Mouse (Mus musculus) forebrain, embryonic 15.5 days (tissue): ENCODE measurements at regions not wholly inside any gene's neighbourhood (a gene's known extent, or its start where the extent isn't known, plus 50 kb on each side); places are given as distances from the start of the nearest gene placed in this dataset.

ENCODE experiments used
- ATAC-seq: fragments of 200-750 bp; cut with Nextera tagmentation; replicated peaks from 2 replicates; pipeline ENCODE4 v1.8.0; 2017; ENCODE audit warnings: mild to moderate bottlenecking, moderate TSS enrichment, moderate library complexity
- H3K27ac ChIP-seq: fragments of 300-500 bp; sonication (generic); replicated peaks from 2 replicates; pipeline ENCODE4 v1.5.1; 2015; ENCODE audit warnings: mild to moderate bottlenecking, inconsistent platforms
- H3K27me3 ChIP-seq: fragments of 300-500 bp; sonication (generic); 2 replicates; pipeline ENCODE4 v1.6.1; 2015; ENCODE audit warnings: inconsistent platforms
- H3K36me3 ChIP-seq: fragments of 300-500 bp; sonication (generic); 2 replicates; pipeline ENCODE4 v1.6.1; 2015; ENCODE audit warnings: mild to moderate bottlenecking, inconsistent platforms
- H3K4me1 ChIP-seq: fragments of 300-500 bp; sonication (generic); 2 replicates; pipeline ENCODE4 v1.6.1; 2015; ENCODE audit warnings: inconsistent platforms
- H3K4me2 ChIP-seq: fragments of 300-500 bp; sonication (generic); replicated peaks from 2 replicates; pipeline ENCODE4 v1.6.1; 2015; ENCODE audit warnings: mild to moderate bottlenecking, inconsistent platforms
- H3K4me3 ChIP-seq: fragments of 300-500 bp; sonication (generic); 2 replicates; pipeline ENCODE4 v1.5.1; 2015; ENCODE audit warnings: mild to moderate bottlenecking, inconsistent platforms
- H3K9ac ChIP-seq: fragments of 300-500 bp; sonication (generic); replicated peaks from 2 replicates; pipeline ENCODE4 v1.6.1; 2015; ENCODE audit warnings: mild to moderate bottlenecking, inconsistent platforms
- H3K9me3 ChIP-seq: fragments of 300-500 bp; sonication (generic); 2 replicates; pipeline ENCODE4 v1.6.1; 2016; ENCODE audit warnings: inconsistent platforms
- WGBS: fragments of 180-500 bp; shearing (Covaris S2); methylation state at CpG from one replicate; pipeline ENCODE4 v1.1.7; 2015; ENCODE audit warnings: mixed read lengths; 5-methylcytosine and 5-hydroxymethylcytosine counted together

DNA sequence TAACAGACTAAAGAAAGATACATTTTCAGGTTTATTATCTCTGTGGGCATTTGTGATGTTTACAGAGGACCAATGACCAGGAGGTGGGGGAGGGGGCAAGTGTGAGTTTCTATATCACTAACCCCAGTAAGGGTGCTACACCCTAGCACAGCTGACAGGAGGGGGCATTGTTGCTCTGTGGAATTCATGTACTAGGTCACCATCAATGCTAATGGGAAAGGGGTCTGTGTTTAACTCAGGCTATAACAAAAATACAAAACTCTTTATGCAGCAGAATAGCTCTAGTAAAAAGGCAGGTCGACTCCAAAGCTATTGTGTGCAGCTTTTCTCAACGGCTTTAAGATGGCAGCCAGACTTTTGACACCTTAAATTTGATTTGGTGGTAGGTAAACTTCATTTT lies 181.1 kb upstream of the Lrig3 start:
- Histone ChIP-seq H3K4me1 (peaks cover 29% of the 10 kb centered on the region), H3K4me3 (no peak overlapping the region), H3K9me3 (no peaks in the 10 kb centered on the region), H3K27ac (no peak overlapping the region), H3K36me3 (no peaks in the 10 kb centered on the region), H3K4me2 (no peak overlapping the region), H3K9ac (no peak overlapping the region), H3K27me3 (no peaks in the 10 kb centered on the region)
- ATAC-seq = 0 out of 2 replicates have a peak, but pooled peaks have one; percentile 51
- 14% methylated on average over 2 of the region's 2 CpGs for WGBS

DNA sequence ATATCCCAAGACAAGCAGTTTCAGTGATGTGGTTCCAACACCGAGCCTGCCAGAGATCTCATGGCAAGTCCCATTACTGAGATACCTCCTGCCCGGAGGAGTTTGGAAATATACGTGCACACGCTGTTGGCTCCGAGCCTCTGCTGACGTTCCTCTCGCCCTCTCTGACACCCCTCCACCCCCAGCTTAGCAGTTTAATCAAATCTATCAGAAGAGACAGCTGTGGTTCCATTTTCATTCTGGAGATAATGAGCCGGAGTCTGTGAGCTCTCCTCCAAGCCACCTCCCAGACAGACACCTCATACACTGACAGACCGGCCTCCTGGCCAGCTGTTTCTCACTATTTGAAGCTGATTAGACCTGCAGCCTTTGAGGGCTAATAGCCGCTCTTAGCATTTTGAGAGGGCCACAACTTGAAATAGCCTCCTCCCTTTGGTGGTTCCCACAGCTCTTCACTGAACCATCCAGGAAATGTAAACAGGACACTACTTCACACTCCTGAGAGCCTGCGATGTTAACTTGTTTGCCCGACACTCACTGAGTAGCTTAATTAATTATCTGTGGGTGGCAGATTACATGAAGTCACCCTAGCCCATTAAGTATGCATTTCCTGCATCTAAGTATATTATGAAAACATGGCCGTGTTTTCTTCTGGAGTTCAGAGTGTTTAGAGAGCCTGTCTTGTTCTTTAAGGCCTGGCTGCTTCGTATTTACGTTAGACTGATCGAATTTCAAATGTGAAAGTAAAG lies 180.3 kb upstream of the Lrig3 start:
- 10% methylated on average over 16 of the region's 16 CpGs for WGBS
- no peak overlapping the region for H3K4me3 ChIP-seq
- no peak overlapping the region for H3K9ac ChIP-seq
- no peak overlapping the region for H3K27ac ChIP-seq
- ATAC-seq = peak; percentile 30; the same call in 1 of the 2 replicates
- peaks cover 29% of the 10 kb centered on the region for H3K4me1 ChIP-seq
- H3K36me3 ChIP-seq = no peaks in the 10 kb centered on the region
- no peaks in the 10 kb centered on the region for H3K9me3 ChIP-seq
- no peaks in the 10 kb centered on the region for H3K27me3 ChIP-seq
- H3K4me2 ChIP-seq = peak overlapping the region; percentile 70; the same call in 1 of the 2 replicates

DNA sequence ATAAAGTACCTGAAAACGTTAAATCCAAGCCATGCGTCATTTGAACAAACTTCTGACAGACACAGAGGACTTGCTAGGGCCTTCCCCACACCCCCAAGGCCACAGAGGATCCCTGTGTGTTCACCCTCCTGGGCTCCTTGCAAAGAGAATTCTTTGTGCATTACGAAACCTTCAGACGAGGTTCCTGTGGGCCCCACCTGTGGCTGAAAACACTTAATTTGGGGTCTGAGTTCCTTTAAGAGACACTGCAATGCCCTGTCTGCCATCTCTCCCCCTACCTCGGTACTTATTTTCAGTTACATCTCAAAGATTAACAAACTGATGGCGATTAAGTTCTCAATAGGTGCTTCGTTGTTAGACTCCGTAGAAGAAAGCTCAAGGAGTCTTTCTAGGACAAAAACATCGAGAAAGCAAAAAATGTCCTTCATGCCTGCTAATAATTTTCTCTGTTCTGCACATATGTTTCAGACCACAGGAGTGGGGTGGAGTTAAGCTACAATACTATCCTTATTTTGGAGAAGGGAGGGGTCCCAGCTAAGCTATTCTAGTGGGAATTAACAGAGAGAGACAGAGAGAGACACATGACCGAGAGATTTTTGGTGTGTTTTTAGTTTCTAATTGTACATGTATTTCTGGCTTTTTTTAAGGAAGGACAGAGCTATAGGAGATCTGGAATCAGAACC lies 179.6 kb upstream of the Lrig3 start:
- Histone ChIP-seq H3K4me2 (peak overlapping the region; percentile 70), H3K4me1 (peaks cover 29% of the 10 kb centered on the region), H3K36me3 (no peaks in the 10 kb centered on the region), H3K9ac (0 out of 2 replicates have a peak overlapping the region, but pooled peaks have one; percentile 3), H3K27me3 (no peaks in the 10 kb centered on the region), H3K9me3 (no peaks in the 10 kb centered on the region), H3K27ac (no peak overlapping the region), H3K4me3 (peak overlapping the region; percentile 37)
- WGBS = 6% methylated on average over 10 of the region's 10 CpGs
- no peak for ATAC-seq

DNA sequence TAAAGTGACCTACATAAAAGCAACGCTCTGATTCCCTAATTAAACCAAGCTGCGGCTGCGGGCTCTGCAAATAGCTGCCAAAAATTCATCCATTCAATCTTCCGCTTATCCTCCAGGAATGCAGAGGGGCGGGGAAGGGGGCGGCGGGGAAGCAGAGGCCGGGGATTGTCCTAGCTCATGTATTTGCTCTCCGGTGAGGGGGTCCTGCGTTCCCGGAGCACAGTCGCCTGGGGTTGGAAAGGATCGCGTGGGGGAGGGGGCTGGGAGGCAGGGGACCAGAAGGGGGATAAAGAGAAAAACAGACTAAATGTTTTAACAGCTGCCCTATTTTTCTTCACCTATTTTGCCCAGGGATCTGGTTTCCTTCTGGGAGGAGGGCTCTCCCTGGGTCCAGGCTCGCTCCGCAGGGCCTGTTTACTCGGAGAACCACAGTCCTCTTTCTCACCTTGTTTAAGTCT lies 179.1 kb upstream of the Lrig3 start:
- Histone ChIP-seq H3K27ac (no peak overlapping the region), H3K27me3 (no peaks in the 10 kb centered on the region), H3K4me1 (peaks cover 29% of the 10 kb centered on the region), H3K4me3 (peak overlapping the region; percentile 37), H3K4me2 (peak overlapping the region; percentile 70), H3K9me3 (no peaks in the 10 kb centered on the region), H3K9ac (peak overlapping the region; percentile 3; the same call in 1 of the 2 replicates), H3K36me3 (no peaks in the 10 kb centered on the region)
- ATAC-seq = peak; percentile 39
- 0% methylated on average over 17 of the region's 17 CpGs for WGBS

DNA sequence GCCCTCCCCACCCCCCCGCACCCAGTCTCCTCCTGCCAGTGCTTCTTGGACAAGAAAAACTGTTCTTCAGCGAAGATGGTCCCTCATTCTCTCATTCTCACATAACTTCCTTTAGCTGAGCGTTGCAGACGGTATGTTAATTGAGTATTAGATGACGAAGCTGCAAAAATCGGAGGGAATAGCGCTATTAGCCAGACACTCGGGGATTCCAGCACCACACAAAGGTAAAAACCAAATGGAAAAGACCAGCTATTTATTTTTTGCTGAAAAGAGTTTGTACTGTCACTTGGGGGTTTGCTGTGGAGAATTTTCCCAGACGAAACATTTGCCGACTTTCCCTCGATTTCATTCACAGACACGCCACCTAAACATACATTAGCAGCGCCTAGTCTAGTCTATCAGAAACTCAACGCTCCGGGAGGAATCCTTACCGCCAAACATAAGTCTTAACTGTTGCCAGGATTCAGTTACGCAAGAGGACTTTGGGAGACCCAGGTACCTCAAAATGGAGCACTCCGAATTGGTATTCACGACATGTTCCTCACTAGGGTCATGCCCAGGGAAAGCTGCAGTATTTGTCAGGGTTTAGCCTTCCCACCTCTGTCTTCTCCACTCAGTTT lies 178.4 kb upstream of the Lrig3 start:
- Histone ChIP-seq H3K27ac (no peak overlapping the region), H3K9me3 (no peaks in the 10 kb centered on the region), H3K27me3 (no peaks in the 10 kb centered on the region), H3K4me3 (peak overlapping the region; percentile 37), H3K36me3 (no peaks in the 10 kb centered on the region), H3K4me1 (peaks cover 29% of the 10 kb centered on the region), H3K4me2 (peak overlapping the region; percentile 70), H3K9ac (no peak overlapping the region)
- WGBS = 24% methylated on average over 19 of the region's 19 CpGs
- no peak for ATAC-seq

DNA sequence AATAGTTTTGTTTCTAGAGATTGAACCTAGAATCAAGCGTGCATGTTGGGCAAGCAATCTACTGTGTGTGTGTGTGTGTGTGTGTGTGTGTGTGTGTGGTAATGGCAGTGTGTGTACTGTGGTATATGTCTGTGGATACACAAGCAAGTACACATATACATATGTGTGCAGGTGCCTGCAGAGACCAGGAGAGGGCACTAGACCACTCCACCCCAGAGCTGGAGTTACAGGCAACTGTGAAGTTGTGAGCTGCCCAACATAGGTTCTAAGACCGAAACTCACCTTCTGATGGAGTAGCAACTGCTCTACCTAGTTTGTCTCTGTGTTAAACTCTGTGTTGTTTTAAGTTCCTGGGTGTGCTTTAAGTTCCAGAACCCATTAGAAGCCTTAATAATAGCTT lies 177.7 kb upstream of the Lrig3 start:
- no peak overlapping the region for H3K4me3 ChIP-seq
- H3K9ac ChIP-seq = no peak overlapping the region
- peaks cover 29% of the 10 kb centered on the region for H3K4me1 ChIP-seq
- H3K27me3 ChIP-seq = no peaks in the 10 kb centered on the region
- 100% methylated on average over 2 of the region's 2 CpGs for WGBS
- no peaks in the 10 kb centered on the region for H3K9me3 ChIP-seq
- no peaks in the 10 kb centered on the region for H3K36me3 ChIP-seq
- no peak for ATAC-seq
- no peak overlapping the region for H3K4me2 ChIP-seq
- no peak overlapping the region for H3K27ac ChIP-seq

DNA sequence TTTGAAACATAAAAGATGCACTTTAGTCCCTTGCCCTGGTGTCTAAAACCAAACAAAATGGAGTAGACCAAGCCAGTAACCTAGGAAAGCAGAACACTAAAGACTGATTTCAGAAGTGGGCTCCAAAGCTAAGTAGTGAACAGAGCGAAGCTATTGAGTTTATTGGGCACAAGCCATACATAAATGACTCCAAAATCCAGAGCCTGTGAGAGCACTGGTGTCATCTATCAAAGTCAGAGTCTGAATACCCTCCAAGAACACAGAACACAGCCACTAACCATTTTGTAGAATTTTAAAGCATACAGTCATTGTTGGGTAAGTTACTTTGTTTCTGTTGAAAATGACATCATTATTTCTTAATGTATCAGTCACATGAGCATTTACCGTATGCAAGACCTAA lies 175.0 kb upstream of the Lrig3 start:
- H3K9ac ChIP-seq = no peak overlapping the region
- no peak for ATAC-seq
- no peaks in the 10 kb centered on the region for H3K27me3 ChIP-seq
- H3K36me3 ChIP-seq = no peaks in the 10 kb centered on the region
- H3K4me3 ChIP-seq = no peak overlapping the region
- WGBS = 73% methylated on average over 2 of the region's 2 CpGs
- H3K4me1 ChIP-seq = peaks cover 19% of the 10 kb centered on the region
- no peak overlapping the region for H3K4me2 ChIP-seq
- H3K9me3 ChIP-seq = no peaks in the 10 kb centered on the region
- H3K27ac ChIP-seq = no peak overlapping the region

DNA sequence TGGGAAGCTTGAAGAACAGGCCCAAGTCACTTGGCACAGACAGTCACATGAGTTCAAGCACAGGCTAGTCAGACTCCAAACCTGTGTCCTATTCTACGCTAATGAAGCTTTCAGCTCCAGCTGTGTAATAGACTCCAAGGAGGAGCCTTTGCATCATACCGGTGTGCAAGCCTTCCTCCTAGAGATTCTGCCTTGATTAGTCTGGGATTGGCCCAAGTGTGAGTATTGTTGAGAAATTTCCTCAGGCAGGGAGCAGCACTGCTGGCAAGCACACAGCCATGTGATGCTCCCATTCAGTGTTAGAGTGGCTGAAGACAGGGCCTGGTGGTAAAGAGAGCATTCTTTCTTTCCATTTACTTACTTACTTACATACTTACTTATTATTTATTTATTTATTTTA lies 171.5 kb upstream of the Lrig3 start:
- H3K27me3 ChIP-seq = no peaks in the 10 kb centered on the region

DNA sequence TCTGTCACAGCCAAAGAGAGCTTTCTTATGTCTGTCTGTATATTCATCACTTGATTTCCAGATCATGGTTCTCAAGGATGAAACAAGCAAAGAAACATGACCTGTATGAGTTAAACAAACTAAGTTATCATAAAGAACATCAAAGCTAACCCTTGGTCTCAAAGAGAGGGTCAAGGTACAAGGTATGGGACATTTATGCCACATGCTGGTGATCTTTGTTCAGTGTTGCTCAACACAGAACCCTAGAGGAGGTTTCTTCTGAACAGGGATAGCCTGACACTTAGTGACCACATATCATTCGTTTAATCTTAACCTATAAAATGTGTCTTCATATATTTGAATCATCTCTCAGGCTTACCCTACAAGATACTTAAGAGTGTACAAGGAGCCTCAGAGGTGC lies 170.6 kb upstream of the Lrig3 start:
- no peak overlapping the region for H3K27ac ChIP-seq
- no peaks in the 10 kb centered on the region for H3K9me3 ChIP-seq
- no peak overlapping the region for H3K4me3 ChIP-seq
- H3K36me3 ChIP-seq = no peaks in the 10 kb centered on the region
- WGBS = 94% methylated on average over 1 of the region's 1 CpGs
- H3K4me2 ChIP-seq = no peak overlapping the region
- H3K9ac ChIP-seq = no peak overlapping the region
- no peak for ATAC-seq
- peaks cover 4% of the 10 kb centered on the region; the same call in 1 of the 2 replicates for H3K4me1 ChIP-seq
- H3K27me3 ChIP-seq = no peaks in the 10 kb centered on the region

More for the DNA sequence above, 171.5 kb upstream of the Lrig3 start:
- Histone ChIP-seq H3K4me1 (peaks cover 4% of the 10 kb centered on the region; the same call in 1 of the 2 replicates), H3K36me3 (no peaks in the 10 kb centered on the region), H3K4me2 (no peak overlapping the region), H3K9ac (no peak overlapping the region), H3K9me3 (no peaks in the 10 kb centered on the region), H3K27ac (no peak overlapping the region), H3K4me3 (no peak overlapping the region)
- no peak for ATAC-seq
- WGBS = 84% methylated on average over 2 of the region's 2 CpGs

DNA sequence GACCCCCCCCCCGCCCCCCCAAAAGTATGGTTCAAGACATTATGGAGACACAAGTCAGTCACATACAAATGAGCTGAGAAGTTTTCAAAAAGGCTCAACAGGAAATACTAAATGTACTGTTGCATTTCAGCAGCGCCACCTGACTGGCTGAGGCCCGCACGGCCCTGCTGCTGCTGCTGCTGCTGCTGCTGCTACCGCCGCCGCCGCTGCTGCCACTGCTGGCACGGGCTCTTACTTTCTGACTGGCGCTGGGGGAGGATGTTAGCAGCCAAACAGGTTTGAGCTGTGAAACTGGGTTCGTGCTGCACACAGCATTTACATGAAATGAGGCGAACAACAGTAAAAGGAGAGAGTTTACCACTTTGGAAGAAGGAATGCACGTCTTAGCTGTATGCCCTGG lies 167.3 kb upstream of the Lrig3 start:
- Histone ChIP-seq H3K9ac (no peak overlapping the region), H3K27me3 (no peaks in the 10 kb centered on the region), H3K36me3 (no peaks in the 10 kb centered on the region), H3K9me3 (no peaks in the 10 kb centered on the region), H3K4me2 (no peak overlapping the region), H3K4me3 (no peak overlapping the region), H3K4me1 (peaks cover 9% of the 10 kb centered on the region; the same call in 1 of the 2 replicates), H3K27ac (no peak overlapping the region)
- 10% methylated on average over 13 of the region's 13 CpGs for WGBS
- 0 out of 2 replicates have a peak, but pooled peaks have one; percentile 16 for ATAC-seq

DNA sequence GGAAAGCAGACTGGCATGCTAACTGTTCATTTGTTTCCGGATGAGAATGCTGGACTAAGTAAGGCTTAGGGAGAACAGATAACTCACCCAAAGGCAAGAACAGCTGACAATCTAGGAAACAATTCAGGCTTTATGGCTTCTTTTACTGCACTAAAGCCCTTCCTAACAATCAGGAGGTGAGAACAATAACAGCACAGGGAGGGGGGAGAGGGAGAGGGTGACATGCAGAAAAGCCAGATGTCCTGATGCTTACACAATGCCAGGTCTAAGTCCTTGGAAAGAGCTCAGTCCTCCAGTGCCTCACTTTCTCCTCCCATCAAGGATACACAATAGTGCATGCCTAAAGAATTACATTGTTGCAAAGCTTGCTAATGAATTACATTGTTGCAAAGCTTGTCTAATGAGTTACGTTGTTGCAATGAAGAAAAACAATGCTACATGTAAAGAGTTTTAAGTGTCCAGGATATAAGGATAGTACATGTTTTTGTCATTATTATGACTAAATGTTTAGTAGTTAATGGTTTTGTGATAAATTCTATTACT lies 165.3 kb upstream of the Lrig3 start:
- Histone ChIP-seq H3K9me3 (no peaks in the 10 kb centered on the region), H3K36me3 (no peaks in the 10 kb centered on the region), H3K9ac (no peak overlapping the region), H3K4me1 (peaks cover 9% of the 10 kb centered on the region; the same call in 1 of the 2 replicates), H3K4me3 (no peak overlapping the region), H3K27me3 (no peaks in the 10 kb centered on the region), H3K27ac (no peak overlapping the region), H3K4me2 (no peak overlapping the region)
- 34% methylated on average over 2 of the region's 2 CpGs for WGBS
- ATAC-seq = no peak

DNA sequence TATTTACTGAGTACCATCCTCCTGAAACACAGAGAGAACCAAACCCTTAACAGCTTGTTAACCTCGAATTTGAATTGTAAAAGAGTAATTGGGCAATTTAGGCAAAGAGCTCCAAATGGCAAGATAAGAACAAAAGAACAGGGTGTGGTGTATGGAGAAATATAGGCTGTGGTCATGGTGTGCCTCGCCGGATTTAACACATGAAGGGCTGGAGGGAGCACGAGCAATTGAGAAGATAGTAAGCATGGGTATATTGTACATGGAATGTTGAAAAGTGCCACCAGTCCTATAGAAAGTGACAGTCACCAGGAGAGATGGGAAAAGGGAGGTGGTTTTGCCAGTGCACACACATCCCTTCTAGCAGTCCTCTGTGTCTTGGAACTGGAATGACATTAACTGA lies 164.5 kb upstream of the Lrig3 start:
- Histone ChIP-seq H3K9me3 (no peaks in the 10 kb centered on the region), H3K4me1 (peaks cover 9% of the 10 kb centered on the region; the same call in 1 of the 2 replicates), H3K4me2 (no peak overlapping the region), H3K27ac (no peak overlapping the region), H3K4me3 (no peak overlapping the region), H3K27me3 (no peaks in the 10 kb centered on the region), H3K9ac (no peak overlapping the region), H3K36me3 (no peaks in the 10 kb centered on the region)
- peak; percentile 51; the same call in 1 of the 2 replicates for ATAC-seq
- WGBS = 26% methylated on average over 4 of the region's 4 CpGs
